Mouse (Mus musculus) heart, adult 11 months (tissue): ENCODE results near the gene Creb5.
"Not testable (repeated sequence)": the region's sequence is repeated elsewhere in the genome, so short reads cannot be mapped to it uniquely, and the experiment has no call there.

ENCODE experiments used
- DNase-seq: peaks from one replicate; pipeline ENCODE4 v3.0.0; 2022

Gene Creb5

GRCm38 (mm10) chr6:53319543-53320325 lies 32.7 kb downstream of the Creb5 start:
- DNase-seq: peak; percentile 97

- DNase-seq: peak; percentile 98
Measured at GRCm38 (mm10) chr6:53337398-53337797, 50.3 kb downstream of the Creb5 start.

GRCm38 (mm10) chr6:53352311-53352960 lies 65.4 kb downstream of the Creb5 start:
- DNase-seq: peak; percentile 94

- no peak for DNase-seq
Measured at GRCm38 (mm10) chr6:53356328-53356727, 69.3 kb downstream of the Creb5 start.

GRCm38 (mm10) chr6:53363535-53363934 lies 76.5 kb downstream of the Creb5 start:
- no peak for DNase-seq

GRCm38 (mm10) chr6:53363981-53364391 lies 76.9 kb downstream of the Creb5 start:
- peak; percentile 93 for DNase-seq

GRCm38 (mm10) chr6:53369147-53369546 lies 82.1 kb downstream of the Creb5 start:
- DNase-seq: no peak

- DNase-seq: peak; percentile 98
Measured at GRCm38 (mm10) chr6:53369928-53370327, 82.9 kb downstream of the Creb5 start.

GRCm38 (mm10) chr6:53371962-53372361 lies 84.9 kb downstream of the Creb5 start:
- DNase-seq: no peak

- DNase-seq: no peak
Measured at GRCm38 (mm10) chr6:53374315-53374941, 87.4 kb downstream of the Creb5 start.

GRCm38 (mm10) chr6:53389277-53389676 lies 102.2 kb downstream of the Creb5 start:
- no peak for DNase-seq

- peak; percentile 95 for DNase-seq
Measured at GRCm38 (mm10) chr6:53390413-53390812, 103.3 kb downstream of the Creb5 start.

- peak; percentile 89 for DNase-seq
Measured at GRCm38 (mm10) chr6:53394026-53394425, 107.0 kb downstream of the Creb5 start.

GRCm38 (mm10) chr6:53395208-53395607 lies 108.1 kb downstream of the Creb5 start:
- DNase-seq: peak; percentile 84

GRCm38 (mm10) chr6:53396421-53396820 lies 109.4 kb downstream of the Creb5 start:
- peak; percentile 83 for DNase-seq

- peak; percentile 79 for DNase-seq
Measured at GRCm38 (mm10) chr6:53397797-53398196, 110.7 kb downstream of the Creb5 start.

GRCm38 (mm10) chr6:53398297-53399140 lies 111.4 kb downstream of the Creb5 start:
- peak; percentile 76 for DNase-seq

GRCm38 (mm10) chr6:53401364-53401763 lies 114.3 kb downstream of the Creb5 start:
- DNase-seq: peak; percentile 62

GRCm38 (mm10) chr6:53402551-53402950 lies 115.5 kb downstream of the Creb5 start:
- DNase-seq: not testable (repeated sequence)

GRCm38 (mm10) chr6:53409183-53409582 lies 122.1 kb downstream of the Creb5 start:
- no peak for DNase-seq

GRCm38 (mm10) chr6:53421345-53421744 lies 134.3 kb downstream of the Creb5 start:
- no peak for DNase-seq

- DNase-seq: no peak
Measured at GRCm38 (mm10) chr6:53429368-53429767, 142.3 kb downstream of the Creb5 start.

- DNase-seq: no peak
Measured at GRCm38 (mm10) chr6:53429891-53430290, 142.8 kb downstream of the Creb5 start.
